Mouse (Mus musculus): ENCODE measurements around the gene Nbdy.
A peak's percentile ranks its signal among the peaks of the same experiment; 100 is the strongest.

The Nbdy gene

GRCm38 (mm10) chrX:153723110-153723916, at the start of gene Nbdy:
Gene Nbdy, plus strand, starts transcription at chrX:153723590.
- peak; percentile 17 to 35 for DNase-seq (ENCODE audit: low read depth in 2 of 2, low spot score in 2 of 2)

GRCm38 (mm10) chrX:153695782-153696395, 27.5 kb upstream of the Nbdy start, which contains the start of gene Kctd12b:
Gene Kctd12b, minus strand, starts transcription at chrX:153696391.
- peak; percentile 1 for DNase-seq (ENCODE audit: low read depth in 2 of 2, low spot score in 2 of 2)

GRCm38 (mm10) chrX:153700463-153700862, 22.9 kb upstream of the Nbdy start:
- DNase-seq (ENCODE audit: low read depth in 2 of 2, low spot score in 2 of 2) = no peak

GRCm38 (mm10) chrX:153707735-153708134, 15.7 kb upstream of the Nbdy start:
- DNase-seq (ENCODE audit: low read depth in 2 of 2, low spot score in 2 of 2) = no peak

DNA sequence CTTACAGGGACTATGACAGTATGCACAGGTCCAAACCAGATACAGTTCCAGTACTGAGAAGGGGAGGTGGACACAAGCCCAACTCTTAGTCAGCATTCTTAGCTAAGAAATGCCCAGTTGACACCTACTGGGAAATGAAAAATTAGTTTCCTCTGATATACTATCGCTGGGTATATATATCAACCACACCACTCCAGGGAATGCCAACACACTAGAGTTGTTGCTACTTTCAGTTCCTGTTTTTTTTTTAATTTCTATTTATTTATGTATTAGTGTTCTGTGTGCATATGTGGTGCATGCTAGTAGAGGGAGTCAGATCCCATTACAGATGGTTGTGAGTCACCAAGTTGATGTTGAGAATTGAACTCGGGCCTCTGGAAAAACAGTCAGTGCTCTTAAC, 6.7 kb upstream of the Nbdy start:
- no peak for DNase-seq (ENCODE audit: low read depth in 2 of 2, low spot score in 2 of 2)

- DNase-seq (ENCODE audit: low read depth in 2 of 2, low spot score in 2 of 2) = peak in 1 of 2 experiments; percentile 12
Observed at GRCm38 (mm10) chrX:153719602-153720001, 3.8 kb upstream of the Nbdy start.

GRCm38 (mm10) chrX:153724400-153724799, 1.0 kb downstream of the Nbdy start:
- no peak for DNase-seq (ENCODE audit: low read depth in 2 of 2, low spot score in 2 of 2)

DNA sequence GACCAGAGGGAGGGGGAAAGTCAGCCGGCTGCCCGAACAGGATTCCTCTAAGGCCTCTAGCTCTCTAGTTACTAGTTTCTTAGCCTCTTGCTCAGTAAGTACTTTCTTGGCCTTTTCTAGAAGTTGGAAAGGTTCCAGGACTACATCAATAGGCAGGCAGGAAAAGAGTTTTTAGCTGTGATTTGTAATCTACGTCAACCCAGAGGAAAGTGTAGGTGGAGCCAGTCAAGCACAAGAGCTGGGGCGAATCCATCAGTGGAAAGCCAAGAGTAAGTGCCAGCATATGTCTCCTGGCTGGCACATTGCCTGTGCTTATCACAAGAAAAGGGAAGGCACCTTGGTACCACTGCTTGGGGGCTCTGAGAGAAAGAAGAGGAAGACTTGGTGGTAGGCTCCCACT, 12.3 kb downstream of the Nbdy start:
- no peak for DNase-seq (ENCODE audit: low read depth in 2 of 2, low spot score in 2 of 2)

- no peak for DNase-seq (ENCODE audit: low read depth in 2 of 2, low spot score in 2 of 2)
Observed at GRCm38 (mm10) chrX:153742493-153742892, 19.1 kb downstream of the Nbdy start.

GRCm38 (mm10) chrX:153749230-153749629, 25.8 kb downstream of the Nbdy start:
- no peak for DNase-seq (ENCODE audit: low read depth in 2 of 2, low spot score in 2 of 2)

Data from CD8-positive naive resting alpha-beta T cell, adult 2 months (primary cell).